Mouse (Mus musculus) neural tube, embryonic 15.5 days (tissue): ENCODE data around the gene Epn1. TPM values are rescaled to one million over a fixed set of nuclear protein-coding genes. Genes with fewer than 3 reads are reported as not detected.

ENCODE experiments used
- ATAC-seq: fragments of 200-750 bp; cut with Nextera tagmentation; 2 replicates; pipeline ENCODE4 v1.8.0; 2017; ENCODE audit warnings: mild to moderate bottlenecking, moderate TSS enrichment, moderate library complexity; ENCODE audit not compliant: low FRiP score
- H3K27ac ChIP-seq: fragments of 300-500 bp; sonication (generic); replicated peaks from 2 replicates; pipeline ENCODE4 v1.5.1; 2015; ENCODE audit warnings: mild to moderate bottlenecking, inconsistent platforms
- H3K27me3 ChIP-seq: fragments of 300-500 bp; sonication (generic); replicated peaks from 2 replicates; pipeline ENCODE4 v1.6.1; 2015; ENCODE audit warnings: inconsistent platforms
- H3K36me3 ChIP-seq: fragments of 300-500 bp; sonication (generic); 2 replicates; pipeline ENCODE4 v1.6.1; 2015; ENCODE audit warnings: inconsistent platforms
- H3K4me1 ChIP-seq: fragments of 300-500 bp; sonication (generic); 2 replicates; pipeline ENCODE4 v1.6.1; 2015; ENCODE audit warnings: inconsistent platforms
- H3K4me2 ChIP-seq: fragments of 300-500 bp; sonication (generic); 2 replicates; pipeline ENCODE4 v1.6.1; 2015; ENCODE audit warnings: inconsistent platforms, mild to moderate bottlenecking, moderate library complexity
- H3K4me3 ChIP-seq: fragments of 300-500 bp; sonication (generic); replicated peaks from 2 replicates; pipeline ENCODE4 v1.5.1; 2015; ENCODE audit warnings: mild to moderate bottlenecking, inconsistent platforms
- H3K9ac ChIP-seq: fragments of 300-500 bp; sonication (generic); replicated peaks from 2 replicates; pipeline ENCODE4 v1.6.1; 2015; ENCODE audit warnings: mild to moderate bottlenecking, inconsistent platforms
- H3K9me3 ChIP-seq: fragments of 300-500 bp; sonication (generic); replicated peaks from 2 replicates; pipeline ENCODE4 v1.6.1; 2016; ENCODE audit warnings: inconsistent platforms
- WGBS: fragments of 180-500 bp; shearing (Covaris S2); methylation state at CpG from one replicate; pipeline ENCODE4 v1.1.7; 2015; ENCODE audit warnings: mixed read lengths; 5-methylcytosine and 5-hydroxymethylcytosine counted together
- polyA plus RNA-seq: library from polyadenylated mRNA; unstranded; fragments of >200 nt; fragmentation: Nextera tagmentation; extraction: Ambion mirVana; gene quantifications from 2 replicates; pipeline ENCODE4 v1.2.1, GENCODE M21; 2015

Gene Epn1
- 92.5 and 105 TPM in 2 replicates for polyA plus RNA-seq

GRCm38 (mm10) chr7:5080010-5080751, at the start of gene Epn1:
Epn1 (plus strand) TSS chr7:5080235.
- Histone ChIP-seq H3K9me3 (no peaks in the 10 kb centered on the region), H3K4me1 (peaks cover 32% of the 10 kb centered on the region), H3K9ac (peak within 1 kb of the TSS; percentile 96), H3K27ac (peak within 1 kb of the TSS; percentile 88), H3K36me3 (peaks cover 39% of the 10 kb centered on the region), H3K27me3 (no peaks in the 10 kb centered on the region), H3K4me3 (peak within 1 kb of the TSS; percentile 94), H3K4me2 (peak within 1 kb of the TSS; percentile 67)
- peak; percentile 96 for ATAC-seq
- WGBS, result under 1% methylated on average over 78 of the region's 81 CpGs

DNA sequence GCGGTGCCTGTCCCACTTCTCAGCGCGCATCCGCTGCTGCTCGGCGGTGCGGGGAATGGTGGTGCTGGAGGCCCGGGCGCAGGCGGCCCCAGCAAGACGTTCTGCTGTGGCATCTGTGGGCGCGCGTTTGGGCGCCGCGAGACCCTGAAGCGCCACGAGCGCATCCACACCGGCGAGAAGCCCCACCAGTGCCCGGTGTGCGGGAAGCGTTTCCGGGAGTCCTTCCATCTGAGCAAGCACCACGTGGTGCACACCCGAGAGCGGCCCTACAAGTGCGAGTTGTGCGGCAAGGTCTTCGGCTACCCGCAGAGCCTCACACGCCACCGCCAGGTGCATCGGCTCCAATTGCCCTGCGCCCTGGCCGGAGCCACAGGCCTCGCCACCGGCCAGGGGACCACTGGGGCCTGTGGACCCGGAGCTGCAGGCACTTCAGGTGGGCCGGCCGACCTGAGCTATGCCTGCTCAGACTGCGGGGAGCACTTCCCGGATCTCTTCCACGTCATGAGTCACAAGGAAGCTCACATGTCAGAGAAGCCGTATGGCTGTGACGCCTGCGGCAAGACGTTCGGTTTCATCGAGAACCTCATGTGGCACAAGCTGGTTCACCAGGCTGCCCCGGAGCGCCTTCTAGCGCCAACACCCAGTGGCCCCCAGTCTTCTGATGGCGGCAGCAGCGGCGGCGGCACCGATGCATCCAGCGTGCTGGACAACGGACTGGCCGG, 49.3 kb upstream of the Epn1 start:
- no peak overlapping the region for H3K9ac ChIP-seq
- peaks cover 78% of the 10 kb centered on the region for H3K36me3 ChIP-seq
- H3K9me3 ChIP-seq, result peaks cover 24% of the 10 kb centered on the region
- no peaks in the 10 kb centered on the region for H3K27me3 ChIP-seq
- WGBS, result 83% methylated on average over 63 of the region's 63 CpGs
- no peak overlapping the region for H3K27ac ChIP-seq
- 0 out of 2 replicates have a peak, but pooled peaks have one; percentile 15 for ATAC-seq
- H3K4me2 ChIP-seq, result no peak overlapping the region
- no peak overlapping the region; the same call in 1 of the 2 replicates for H3K4me3 ChIP-seq
- H3K4me1 ChIP-seq, result no peaks in the 10 kb centered on the region

DNA sequence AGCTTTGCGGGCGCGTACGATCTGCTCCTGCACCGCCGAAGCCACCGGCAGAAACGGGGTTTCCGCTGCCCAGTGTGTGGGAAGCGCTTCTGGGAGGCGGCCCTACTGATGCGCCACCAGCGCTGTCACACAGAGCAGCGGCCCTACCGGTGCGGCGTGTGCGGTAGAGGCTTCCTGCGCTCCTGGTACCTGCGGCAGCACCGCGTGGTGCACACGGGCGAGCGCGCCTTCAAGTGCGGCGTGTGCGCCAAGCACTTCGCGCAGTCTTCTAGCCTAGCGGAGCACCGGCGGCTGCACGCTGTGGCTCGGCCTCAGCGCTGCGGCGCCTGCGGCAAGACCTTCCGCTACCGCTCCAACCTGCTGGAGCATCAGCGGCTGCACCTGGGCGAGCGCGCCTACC, 48.5 kb upstream of the Epn1 start:
- H3K27ac ChIP-seq, result no peak overlapping the region
- no peak overlapping the region for H3K9ac ChIP-seq
- no peak for ATAC-seq
- no peaks in the 10 kb centered on the region for H3K4me1 ChIP-seq
- no peak overlapping the region for H3K4me3 ChIP-seq
- H3K27me3 ChIP-seq, result no peaks in the 10 kb centered on the region
- WGBS, result 81% methylated on average over 46 of the region's 46 CpGs
- H3K36me3 ChIP-seq, result peaks cover 81% of the 10 kb centered on the region
- peaks cover 24% of the 10 kb centered on the region for H3K9me3 ChIP-seq
- no peak overlapping the region for H3K4me2 ChIP-seq

DNA sequence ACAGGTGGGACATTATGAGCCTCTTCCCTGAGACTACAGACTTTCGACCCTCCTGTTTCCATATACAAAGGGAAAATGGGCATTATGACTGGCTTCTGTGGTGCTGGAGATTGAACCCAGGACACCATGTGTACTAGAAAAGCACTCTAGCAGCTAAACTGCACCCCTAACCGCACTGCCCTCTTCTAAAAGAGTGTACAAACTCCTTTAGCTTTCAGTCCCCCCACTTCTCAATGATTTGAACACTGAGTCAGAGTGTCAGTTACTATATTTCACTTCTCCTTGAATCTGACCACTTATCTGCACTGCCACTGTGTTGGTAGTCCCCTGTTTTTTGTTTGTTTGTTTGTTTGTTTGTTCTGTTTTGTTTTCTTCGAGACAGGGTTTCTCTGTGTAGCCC, 46.2 kb upstream of the Epn1 start, which contains the start of gene 4632433K11Rik:
TSS of gene 4632433K11Rik (plus strand) at position 301 of the 400 bp plus-strand sequence.
- Histone ChIP-seq H3K36me3 (peaks cover 68% of the 10 kb centered on the region), H3K4me3 (no peak within 1 kb of the TSS), H3K4me1 (peaks cover 12% of the 10 kb centered on the region), H3K27ac (no peak within 1 kb of the TSS), H3K9me3 (peaks cover 24% of the 10 kb centered on the region), H3K4me2 (no peak within 1 kb of the TSS), H3K9ac (no peak within 1 kb of the TSS), H3K27me3 (no peaks in the 10 kb centered on the region)
- no peak for ATAC-seq
- WGBS, result 91% methylated on average over 3 of the region's 3 CpGs

- H3K9me3 ChIP-seq, result peaks cover 10% of the 10 kb centered on the region
- no peak overlapping the region for H3K4me2 ChIP-seq
- H3K36me3 ChIP-seq, result peaks cover 50% of the 10 kb centered on the region
- ATAC-seq, result no peak
- peaks cover 22% of the 10 kb centered on the region for H3K4me1 ChIP-seq
- WGBS, result 97% methylated on average over 17 of the region's 17 CpGs
- no peak overlapping the region for H3K4me3 ChIP-seq
- no peak overlapping the region for H3K9ac ChIP-seq
- no peak overlapping the region for H3K27ac ChIP-seq
- no peaks in the 10 kb centered on the region for H3K27me3 ChIP-seq
Observed at GRCm38 (mm10) chr7:5035628-5036027, 44.4 kb upstream of the Epn1 start.

DNA sequence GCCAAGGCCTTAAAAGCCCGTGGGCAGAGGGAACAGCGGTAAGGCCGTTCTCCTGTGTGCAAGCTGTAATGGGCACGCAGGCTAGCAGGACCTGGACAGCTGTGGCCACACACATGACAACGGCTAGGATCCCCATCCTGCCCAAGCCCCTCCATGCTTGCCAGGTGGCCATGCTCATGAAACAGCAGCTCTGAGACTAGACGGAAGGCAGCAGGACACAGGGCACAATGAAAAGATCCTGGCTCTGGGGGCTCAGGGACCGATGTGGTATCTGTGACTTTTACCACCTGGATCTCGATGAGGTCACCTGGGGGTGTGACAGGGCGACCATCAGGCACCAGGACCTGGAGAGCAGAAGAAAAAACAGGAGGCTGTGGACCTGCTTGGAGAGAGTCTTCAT, 43.9 kb upstream of the Epn1 start:
- Histone ChIP-seq H3K9ac (no peak overlapping the region), H3K9me3 (peaks cover 5% of the 10 kb centered on the region), H3K36me3 (peaks cover 45% of the 10 kb centered on the region), H3K4me2 (no peak overlapping the region), H3K4me3 (no peak overlapping the region), H3K27me3 (no peaks in the 10 kb centered on the region), H3K4me1 (peaks cover 22% of the 10 kb centered on the region), H3K27ac (no peak overlapping the region)
- no peak for ATAC-seq
- 96% methylated on average over 9 of the region's 9 CpGs for WGBS

- no peak for ATAC-seq
Observed at GRCm38 (mm10) chr7:5037026-5037425, 43.0 kb upstream of the Epn1 start.

GRCm38 (mm10) chr7:5037467-5037866, 42.6 kb upstream of the Epn1 start:
- Histone ChIP-seq H3K4me3 (peak overlapping the region; percentile 61), H3K9me3 (no peaks in the 10 kb centered on the region), H3K4me1 (peaks cover 22% of the 10 kb centered on the region), H3K9ac (0 out of 2 replicates have a peak overlapping the region, but pooled peaks have one; percentile 74), H3K36me3 (peaks cover 32% of the 10 kb centered on the region), H3K27ac (peak overlapping the region; percentile 99), H3K4me2 (peak overlapping the region; percentile 68), H3K27me3 (no peaks in the 10 kb centered on the region)
- no peak for ATAC-seq
- WGBS, result 81% methylated on average over 8 of the region's 8 CpGs

More at GRCm38 (mm10) chr7:5037026-5037425, 43.0 kb upstream of the Epn1 start:
- 94% methylated on average over 7 of the region's 7 CpGs for WGBS
- Histone ChIP-seq H3K27ac (0 out of 2 replicates have a peak overlapping the region, but pooled peaks have one; percentile 99), H3K9ac (no peak overlapping the region), H3K4me2 (peak overlapping the region; percentile 68), H3K4me1 (peaks cover 22% of the 10 kb centered on the region), H3K9me3 (no peaks in the 10 kb centered on the region), H3K27me3 (no peaks in the 10 kb centered on the region), H3K36me3 (peaks cover 36% of the 10 kb centered on the region), H3K4me3 (peak overlapping the region; percentile 61; the same call in 1 of the 2 replicates)

DNA sequence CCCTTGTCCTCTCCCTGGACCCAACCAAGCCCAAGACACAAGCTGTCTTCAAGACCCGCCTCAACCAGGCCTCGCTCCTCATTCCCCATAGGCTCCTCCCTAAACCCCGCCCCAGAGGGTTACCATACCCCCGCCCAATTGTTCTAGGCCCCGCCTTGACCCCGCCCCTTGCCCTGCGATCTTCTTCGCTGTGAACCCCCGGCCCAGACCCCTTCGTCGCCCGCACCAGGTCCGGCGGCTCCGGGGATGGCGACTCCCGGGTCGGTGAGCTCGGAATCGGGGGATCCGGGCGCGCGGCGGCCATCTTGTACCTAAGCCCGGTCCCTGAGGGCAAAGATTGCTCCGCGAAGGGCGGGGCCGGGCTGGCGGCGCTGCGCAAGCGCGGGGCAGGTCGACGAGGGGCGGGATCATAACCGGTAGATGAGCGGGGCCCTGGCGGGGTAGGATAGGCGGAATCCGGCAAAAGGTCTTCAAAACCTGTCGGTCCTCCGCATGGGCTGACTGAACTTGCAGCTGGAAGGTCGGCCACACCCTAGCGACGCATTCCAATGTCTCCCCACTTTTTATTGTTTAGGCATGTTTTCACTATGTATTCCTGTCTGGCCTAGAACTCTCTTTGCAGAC, 41.8 kb upstream of the Epn1 start, which contains the start of gene Zfp784:
TSS of gene Zfp784 (minus strand) at position 338 of the 624 bp plus-strand sequence.
- under 1% methylated on average over 48 of the region's 48 CpGs for WGBS

DNA sequence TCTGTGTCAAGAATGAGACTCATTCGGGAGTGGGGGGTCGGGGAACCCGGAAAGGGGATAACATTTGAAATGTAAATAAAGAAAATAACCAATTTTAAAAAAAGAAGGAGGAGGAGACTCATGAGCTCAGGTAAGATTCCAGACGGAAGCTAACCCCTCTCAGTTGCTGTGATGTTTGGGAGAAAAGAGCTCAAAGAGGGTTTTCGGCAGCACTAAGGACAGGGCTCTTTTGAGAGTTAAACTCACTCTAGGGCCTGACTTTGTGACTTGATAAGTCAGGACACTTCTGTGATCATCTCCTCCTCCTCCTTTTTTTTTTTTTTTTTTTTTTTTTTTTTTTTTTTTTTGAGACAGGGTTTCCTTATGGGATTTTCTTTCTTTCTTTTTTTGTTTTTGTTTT, 41.1 kb upstream of the Epn1 start:
- H3K27me3 ChIP-seq, result no peaks in the 10 kb centered on the region
- peak overlapping the region; percentile 74 for H3K9ac ChIP-seq
- H3K27ac ChIP-seq, result peak overlapping the region; percentile 99
- 34% methylated on average over 5 of the region's 5 CpGs for WGBS
- H3K4me2 ChIP-seq, result peak overlapping the region; percentile 68
- no peaks in the 10 kb centered on the region for H3K9me3 ChIP-seq
- peaks cover 17% of the 10 kb centered on the region for H3K36me3 ChIP-seq
- H3K4me1 ChIP-seq, result peaks cover 22% of the 10 kb centered on the region
- ATAC-seq, result no peak
- H3K4me3 ChIP-seq, result peak overlapping the region; percentile 61

More for the DNA sequence above, 41.8 kb upstream of the Epn1 start, which contains the start of gene Zfp784:
- H3K27ac ChIP-seq, result peak within 1 kb of the TSS; percentile 99
- no peaks in the 10 kb centered on the region for H3K9me3 ChIP-seq
- peak within 1 kb of the TSS; percentile 74 for H3K9ac ChIP-seq
- H3K4me3 ChIP-seq, result peak within 1 kb of the TSS; percentile 61
- peaks cover 22% of the 10 kb centered on the region for H3K4me1 ChIP-seq
- peaks cover 24% of the 10 kb centered on the region for H3K36me3 ChIP-seq
- no peaks in the 10 kb centered on the region for H3K27me3 ChIP-seq
- H3K4me2 ChIP-seq, result peak within 1 kb of the TSS; percentile 68
- peak; percentile 94 for ATAC-seq

DNA sequence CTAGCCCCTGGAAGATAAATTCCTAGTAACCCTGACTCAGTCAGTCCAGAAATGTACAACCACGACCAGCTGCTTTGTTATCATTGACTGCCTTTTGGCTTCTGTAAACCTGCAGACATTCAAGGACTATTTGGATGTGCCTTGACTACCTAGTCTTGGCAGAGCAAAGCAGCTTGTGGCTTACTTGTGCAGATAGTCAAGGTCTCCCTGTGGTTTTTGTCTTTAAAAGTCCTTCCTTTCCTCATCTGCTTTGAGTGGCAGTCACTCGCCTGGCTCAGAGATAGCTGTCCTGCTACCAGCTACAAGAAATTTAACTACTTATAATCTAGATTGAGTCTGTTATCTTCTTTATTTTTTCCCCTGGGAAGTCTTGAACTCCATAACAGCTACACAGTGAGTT, 35.1 kb upstream of the Epn1 start:
- no peak for ATAC-seq
- Histone ChIP-seq H3K4me1 (0 out of 2 replicates have a peak, but pooled peaks cover under 1% of the 10 kb centered on the region), H3K4me3 (no peak overlapping the region), H3K4me2 (no peak overlapping the region), H3K27me3 (no peaks in the 10 kb centered on the region), H3K9me3 (no peaks in the 10 kb centered on the region), H3K9ac (no peak overlapping the region), H3K27ac (no peak overlapping the region), H3K36me3 (no peaks in the 10 kb centered on the region)
- 86% methylated on average over 2 of the region's 2 CpGs for WGBS
